Mouse (Mus musculus): ENCODE measurements around the gene Hephl1. TPM values are rescaled to one million over a fixed set of nuclear protein-coding genes. Genes with fewer than 3 reads are reported as not detected.
"Not testable (repeated sequence)": the region's sequence is repeated elsewhere in the genome, so short reads cannot be mapped to it uniquely, and the experiment has no call there.

Hephl1 gene
- under 1 TPM; 0.20 to 0.28 TPM for total RNA-seq (2021)
- long read RNA-seq, experiment 1 = 0 reads
- long read RNA-seq, experiment 2 = 0 reads

DNA sequence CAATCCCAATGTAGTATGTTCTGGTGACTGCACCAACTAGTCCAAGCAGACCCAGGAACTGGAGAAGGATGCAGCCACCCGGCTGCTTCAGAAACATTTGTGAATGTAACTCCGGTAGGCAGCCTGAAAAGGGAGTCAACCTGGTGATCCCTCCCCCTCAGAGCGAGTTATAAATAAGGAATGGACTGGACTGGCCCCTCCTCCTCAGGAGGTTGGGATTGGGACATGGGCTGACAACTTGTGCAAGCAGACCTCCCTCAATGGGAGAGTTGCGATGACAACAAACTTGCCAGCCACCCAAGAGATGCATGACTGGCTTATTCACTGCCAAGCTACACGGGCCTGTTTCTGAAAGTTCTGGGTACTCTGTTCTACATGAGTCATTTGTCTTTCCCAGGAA, at the start of gene Hephl1:
TSS of gene Hephl1 (minus strand) at position 101 of the 400 bp plus-strand sequence.
- DNase-seq = no peak

GRCm38 (mm10) chr9:15149246-15149926, 37.5 kb upstream of the Hephl1 start:
- DNase-seq = no peak

DNA sequence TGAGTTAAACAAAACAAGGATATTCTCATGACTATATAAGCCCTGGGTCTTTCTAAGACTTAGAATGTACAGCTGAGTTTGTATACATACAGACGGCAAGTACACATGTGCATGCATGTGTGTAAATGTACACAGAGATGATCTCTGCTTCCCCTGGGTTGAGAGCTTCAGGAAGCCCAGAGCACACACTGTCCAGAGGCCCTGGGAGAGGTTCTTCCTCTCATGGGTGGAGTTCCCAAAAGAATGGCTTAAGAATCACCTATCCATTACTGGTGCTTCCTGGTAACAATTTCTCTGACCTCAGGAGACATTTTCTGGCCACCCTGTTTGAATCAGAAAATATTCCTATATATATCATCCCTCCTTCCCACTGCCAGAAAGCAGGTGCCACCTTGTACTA, 28.6 kb upstream of the Hephl1 start:
- DNase-seq = peak; percentile 7 to 34

- DNase-seq = no peak
Measured at GRCm38 (mm10) chr9:15125897-15126296, 14.0 kb upstream of the Hephl1 start.

DNA sequence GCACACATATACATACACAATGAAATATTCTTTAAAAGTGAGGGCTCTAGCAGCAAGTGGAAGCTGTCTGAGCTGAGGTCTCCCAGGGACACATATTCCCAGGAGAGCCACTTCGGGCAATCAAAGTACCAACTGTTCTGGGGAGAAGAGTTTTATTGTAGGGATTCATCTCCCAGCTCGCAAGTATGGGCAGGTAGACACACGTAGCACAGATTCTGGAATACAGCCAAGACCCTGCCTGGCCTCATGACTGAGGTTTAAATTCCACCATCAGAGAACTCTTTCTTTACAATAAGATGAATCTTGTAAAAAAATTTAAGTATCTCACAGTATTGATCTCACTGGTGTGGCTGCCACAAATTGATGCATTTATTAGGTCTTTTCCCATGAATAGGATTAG, 10.5 kb upstream of the Hephl1 start:
- DNase-seq = no peak

- no peak for DNase-seq
Measured at GRCm38 (mm10) chr9:15120841-15121358, 9.0 kb upstream of the Hephl1 start.

DNA sequence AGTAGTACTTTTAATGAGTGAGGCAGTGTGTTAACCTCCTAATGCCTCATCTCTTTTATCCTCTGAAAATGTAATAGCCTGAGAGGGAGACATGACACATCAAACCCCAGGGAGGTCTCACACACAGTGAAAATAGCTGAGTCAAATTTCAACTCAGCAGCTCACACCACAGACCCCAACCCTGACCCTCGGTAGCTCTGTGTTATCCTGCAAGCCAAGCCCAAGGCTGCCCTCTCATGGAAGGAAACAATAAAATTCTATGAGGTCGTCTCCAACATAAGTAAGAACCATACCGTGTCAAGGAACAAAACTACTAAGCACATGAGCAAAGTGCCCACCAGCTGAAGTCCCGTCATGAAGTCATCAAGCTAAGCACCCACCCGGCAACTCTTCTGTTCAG, 8.3 kb upstream of the Hephl1 start:
- DNase-seq = no peak

- DNase-seq = no peak
Measured at GRCm38 (mm10) chr9:15119515-15119914, 7.6 kb upstream of the Hephl1 start.

DNA sequence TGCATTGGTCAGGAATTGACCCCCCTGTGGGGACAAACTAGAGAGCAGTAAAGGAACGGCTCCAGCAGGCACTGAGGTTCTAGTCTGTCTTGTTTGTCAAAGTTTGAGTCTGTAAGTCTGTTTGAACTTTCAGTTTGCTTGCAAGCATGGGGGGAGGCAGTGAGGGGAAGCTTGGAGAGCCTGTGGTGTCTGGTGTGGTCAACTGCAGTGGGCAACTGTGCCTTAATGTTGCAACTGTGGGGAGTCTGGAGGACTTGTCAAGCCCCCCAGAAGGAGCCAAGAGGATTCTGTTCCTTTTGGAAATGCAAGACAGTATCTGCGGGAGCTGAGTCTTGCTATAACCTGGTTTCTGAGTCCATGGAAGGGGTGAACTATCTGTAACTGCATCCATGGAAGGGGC, 4.3 kb upstream of the Hephl1 start:
- no peak for DNase-seq

DNA sequence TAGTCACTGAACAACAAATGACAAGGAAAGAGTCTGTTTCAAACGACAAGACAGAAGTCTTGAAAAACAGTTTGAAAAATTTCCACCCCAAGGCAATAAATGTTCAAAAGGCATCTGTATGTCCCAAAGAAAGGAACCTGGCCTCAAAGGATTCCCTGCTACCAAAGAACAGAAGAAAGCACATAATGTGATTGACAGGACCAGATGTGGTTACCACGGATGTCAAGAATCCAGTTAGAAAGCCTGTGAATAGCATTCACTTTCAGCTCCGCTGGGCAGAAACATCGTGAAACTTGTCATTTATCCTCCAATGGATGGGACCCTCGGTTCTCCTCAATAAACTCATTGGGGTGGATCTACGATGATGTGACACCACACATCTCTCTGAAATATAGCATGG, 2.2 kb upstream of the Hephl1 start:
- no peak for DNase-seq

DNA sequence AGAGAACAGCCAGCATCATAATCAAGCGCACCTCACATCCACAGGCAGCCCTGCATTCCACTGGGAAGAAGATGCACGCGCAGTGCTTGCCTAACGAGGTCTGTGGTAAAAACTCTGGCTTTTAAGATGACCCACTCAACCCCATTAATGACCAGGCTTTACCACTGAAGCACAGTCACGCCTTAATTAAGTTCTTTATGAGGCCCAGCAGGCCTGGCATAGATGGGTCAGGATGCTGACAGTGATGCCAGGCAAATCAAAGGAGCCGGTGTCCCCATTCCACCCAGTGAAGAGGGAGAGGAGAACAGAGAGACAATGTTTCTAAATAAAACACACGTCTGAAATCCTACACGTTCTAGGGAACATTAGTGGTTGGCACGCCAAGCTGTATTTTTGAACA, 3.8 kb downstream of the Hephl1 start:
- DNase-seq = no peak

DNA sequence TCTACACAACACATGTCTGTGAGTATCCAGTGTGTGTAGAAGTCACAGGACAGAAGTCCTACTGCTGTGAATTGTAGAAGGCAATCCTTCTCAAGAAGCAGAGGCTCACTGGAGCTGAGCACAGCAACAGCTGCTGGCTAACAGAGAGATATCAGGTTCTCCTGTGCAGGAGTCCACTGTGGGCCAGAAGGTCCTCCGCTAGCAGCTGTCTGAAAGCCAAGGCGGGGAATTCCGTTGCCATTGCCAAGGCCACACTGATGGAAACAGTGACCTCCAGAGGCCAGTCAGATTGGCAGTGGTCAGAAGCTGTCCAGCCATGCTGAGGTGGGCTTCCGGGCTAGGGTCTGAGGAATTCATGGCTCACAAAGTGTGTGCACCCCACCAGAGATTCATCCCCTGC, 6.8 kb downstream of the Hephl1 start:
- peak in 1 of 2 experiments; percentile 9 for DNase-seq

GRCm38 (mm10) chr9:15103579-15104300, 8.2 kb downstream of the Hephl1 start:
- no peak for DNase-seq

DNA sequence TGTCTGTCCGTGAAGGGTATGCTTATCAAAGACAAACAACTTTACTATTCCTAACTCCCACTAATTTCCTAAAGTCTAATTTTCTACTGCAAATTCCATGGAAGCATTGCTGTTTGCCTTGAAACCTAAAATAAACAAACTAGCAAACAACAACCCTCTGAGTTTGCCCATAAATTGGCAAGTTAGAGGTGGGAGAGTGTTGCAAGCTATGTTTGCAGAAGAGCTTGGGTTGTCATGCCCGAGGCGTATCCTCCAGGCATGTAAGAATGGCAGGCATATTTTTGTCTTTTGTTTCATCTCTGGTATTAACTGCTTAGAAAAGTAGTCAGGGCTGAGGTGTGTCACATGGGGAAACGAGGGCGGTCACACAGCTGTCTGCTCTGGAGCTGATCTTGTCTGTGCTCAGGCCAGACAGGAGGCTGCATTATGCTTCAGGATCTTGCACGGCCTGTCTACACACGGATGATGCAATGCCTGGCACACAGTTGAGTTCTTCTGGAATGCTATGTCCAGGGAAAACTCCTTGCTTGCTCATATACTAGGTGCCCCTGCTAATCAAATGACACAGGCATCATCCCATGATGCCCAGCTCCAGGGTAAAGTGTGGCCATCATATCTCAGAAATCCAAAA, 10.3 kb downstream of the Hephl1 start:
- peak in 1 of 2 experiments; percentile 5 for DNase-seq

DNA sequence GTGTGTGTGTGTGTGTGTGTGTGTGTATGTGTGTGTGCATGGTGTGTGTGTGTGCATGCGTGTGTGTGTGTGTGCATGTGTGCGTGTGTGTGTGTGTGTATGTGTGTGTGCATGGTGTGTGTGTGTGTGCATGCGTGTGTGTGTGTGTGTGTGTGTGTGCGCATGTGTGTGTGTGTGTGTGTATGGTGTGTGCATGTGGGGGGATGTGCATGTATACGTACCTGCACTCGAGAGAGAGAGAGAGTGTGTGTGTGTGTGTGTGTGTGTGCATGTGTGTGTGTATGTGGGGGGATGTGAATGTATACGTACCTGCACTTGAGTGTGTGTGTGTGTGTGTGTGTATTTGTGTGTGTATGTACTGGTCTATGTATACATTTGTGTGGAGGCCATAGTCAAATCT, 13.5 kb downstream of the Hephl1 start:
- DNase-seq = not testable (repeated sequence)

- no peak for DNase-seq
Measured at GRCm38 (mm10) chr9:15097172-15097571, 14.7 kb downstream of the Hephl1 start.

DNA sequence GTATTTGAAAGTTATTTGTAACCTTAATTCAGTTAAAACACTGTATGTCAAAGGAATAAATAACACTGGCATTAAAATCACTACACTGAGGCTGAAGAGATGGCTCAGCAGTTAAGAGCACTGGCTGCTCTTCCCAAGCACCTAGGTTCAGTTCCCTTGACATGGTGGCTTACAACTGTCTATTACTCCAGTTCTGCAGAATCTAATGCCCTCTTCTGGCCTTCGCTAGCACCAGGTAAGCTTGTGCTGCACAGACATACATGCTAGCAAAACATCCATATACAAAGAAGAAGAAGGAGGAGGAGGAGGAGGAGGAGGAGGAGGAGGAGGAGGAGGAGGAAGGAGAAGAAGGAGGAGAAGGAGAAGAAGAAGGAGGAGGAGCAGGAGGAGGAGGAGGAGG, 15.7 kb downstream of the Hephl1 start:
- DNase-seq = no peak

DNA sequence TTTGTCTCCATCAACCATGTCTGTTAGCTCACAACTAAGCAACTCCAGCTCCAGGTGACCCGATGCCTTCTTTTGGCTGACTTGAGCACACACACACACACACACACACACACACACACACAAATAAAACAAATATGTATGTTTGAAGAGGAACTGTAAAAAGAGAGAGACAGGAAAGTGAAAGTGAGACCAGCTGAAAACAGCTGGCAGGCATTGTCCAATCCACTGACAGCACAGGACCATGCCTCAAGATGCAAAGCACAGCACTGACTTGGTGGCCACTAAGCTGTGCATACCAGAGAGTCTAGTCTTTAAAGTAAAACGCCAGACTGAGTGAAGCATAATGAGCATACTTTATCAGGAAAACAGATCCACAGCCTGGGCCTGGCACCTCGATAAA, 16.7 kb downstream of the Hephl1 start:
- DNase-seq = no peak

DNA sequence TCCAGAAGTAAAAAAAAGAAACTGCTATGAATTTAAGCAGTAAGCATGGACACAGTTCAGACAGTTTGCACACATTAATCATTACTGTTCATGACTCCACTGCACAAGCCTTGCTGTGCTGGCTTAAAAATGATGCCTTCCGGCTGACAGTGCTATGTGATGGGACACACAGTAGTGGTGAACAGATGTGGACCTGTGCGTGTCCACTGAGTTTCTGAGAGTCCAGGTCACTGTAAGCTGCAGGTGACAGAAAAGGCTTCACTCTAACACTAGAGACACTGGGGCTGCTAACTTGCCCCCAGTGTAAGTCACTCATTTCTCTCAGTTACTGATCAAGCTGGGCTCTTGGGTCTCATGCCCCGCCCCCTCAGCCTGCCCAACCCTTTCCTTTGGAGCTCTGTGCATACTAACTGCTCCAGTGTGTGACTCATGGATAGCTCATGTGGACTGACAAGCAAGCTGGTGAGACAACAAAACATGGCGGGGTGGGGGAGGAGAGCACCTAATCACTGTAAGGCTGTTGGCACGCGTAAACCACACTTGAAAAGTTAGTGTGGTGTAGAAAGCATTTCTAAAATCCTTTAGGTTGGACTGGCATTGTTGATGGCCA, 43.1 kb downstream of the Hephl1 start:
- DNase-seq = no peak

DNA sequence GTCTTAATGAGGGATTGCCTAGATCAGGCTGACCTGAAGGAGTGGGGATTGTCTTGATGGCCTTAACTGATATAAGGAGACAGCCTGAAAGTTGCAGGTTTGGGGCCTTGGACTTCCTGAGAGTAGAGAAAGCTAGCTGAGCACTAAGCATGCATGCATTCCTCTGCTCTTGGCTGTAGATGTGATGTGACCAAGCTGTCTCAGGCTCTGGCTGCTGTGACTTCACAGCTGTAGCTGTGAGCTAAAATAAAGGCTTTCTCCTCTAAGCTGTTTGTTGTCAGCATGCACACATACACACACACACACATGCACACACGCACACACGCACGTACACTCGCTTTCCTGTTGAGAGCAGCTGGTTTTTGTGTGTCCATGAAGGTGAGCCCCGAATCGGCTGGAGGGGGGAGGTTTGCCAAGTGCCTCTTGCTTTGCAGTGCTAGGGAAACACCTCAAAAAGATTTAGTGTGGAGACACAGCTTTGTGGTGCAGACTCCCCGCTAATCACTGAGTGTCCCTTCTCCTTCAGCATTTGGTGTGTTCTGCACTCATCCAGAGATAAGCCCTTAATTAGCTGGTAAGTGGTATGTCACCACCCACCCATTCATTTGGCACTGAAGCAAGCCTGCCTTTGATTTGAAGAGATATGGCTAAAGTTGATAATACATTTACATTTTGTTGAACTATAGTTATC, 43.8 kb downstream of the Hephl1 start:
- DNase-seq = no peak

DNA sequence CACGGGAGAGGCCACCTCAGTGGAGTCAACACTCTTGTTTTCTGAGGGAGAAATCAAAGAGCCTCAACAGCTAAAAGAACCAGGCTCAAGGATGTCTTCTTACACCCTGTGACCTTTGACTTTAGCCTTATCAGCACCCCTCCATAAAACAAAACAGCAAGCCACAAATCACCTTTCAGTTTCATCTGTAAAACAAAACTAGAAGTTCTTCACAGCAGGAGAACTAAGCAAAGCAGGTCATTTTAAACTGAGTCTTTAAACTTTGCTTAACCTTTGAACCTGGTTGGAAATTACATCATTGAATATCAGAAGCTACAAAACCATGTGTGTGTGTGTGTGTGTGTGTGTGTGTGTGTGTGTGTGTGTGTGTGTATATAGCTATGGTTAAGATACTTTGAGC, 47.7 kb downstream of the Hephl1 start:
- DNase-seq = no peak

DNA sequence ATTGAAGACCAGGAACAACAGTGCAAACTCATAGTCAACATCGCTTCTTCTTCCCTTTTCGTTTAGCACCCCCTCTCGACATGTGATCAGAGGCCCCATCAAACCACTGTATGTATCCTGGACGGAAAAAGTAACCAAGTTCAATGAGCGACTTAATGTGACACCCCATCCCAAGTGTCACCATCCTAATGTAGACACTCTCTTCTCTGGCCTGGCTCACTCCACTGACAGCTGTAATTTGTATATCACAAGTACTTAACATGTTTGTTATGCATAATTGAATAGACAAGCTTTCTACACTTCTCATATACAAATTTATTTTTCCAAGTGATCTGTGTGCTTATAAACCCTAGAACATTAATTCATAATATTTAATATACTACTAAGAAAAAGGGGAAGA, 51.1 kb downstream of the Hephl1 start:
- no peak for DNase-seq
